Mouse (Mus musculus) lung, postnatal 0 days (tissue): ENCODE measurements around the gene Cdkal1.

Source experiments
- CTCF ChIP-seq: IDR thresholded peaks from 2 replicates; pipeline ENCODE4 v1.5.1; 2016; ENCODE audit warnings: antibody characterized with exemption, mild to moderate bottlenecking
- EP300 ChIP-seq: IDR thresholded peaks from 2 replicates; pipeline ENCODE4 v1.6.1; 2016; ENCODE audit warnings: antibody characterized with exemption, mild to moderate bottlenecking, control low read depth

GRCm38 (mm10) chr13:29278156-29278555 is 577.3 kb downstream of the Cdkal1 start:
- TF ChIP-seq CTCF (no peak), EP300 (no peak)
